Mouse (Mus musculus) lung, embryonic 14.5 days (tissue): ENCODE measurements at regions not wholly inside any gene's neighbourhood (a gene's known extent, or its start where the extent isn't known, plus 50 kb on each side); places are given as distances from the start of the nearest gene placed in this dataset.

Source experiments
- ATAC-seq: fragments of 200-750 bp; cut with Nextera tagmentation; 2 replicates; pipeline ENCODE4 v1.8.0; 2017; ENCODE audit warnings: mild to moderate bottlenecking, moderate TSS enrichment, moderate library complexity; ENCODE audit not compliant: insufficient read depth
- DNase-seq: peaks from one replicate; pipeline ENCODE4 v3.0.0-alpha.2; 2015
- H3K27ac ChIP-seq: fragments of 300-500 bp; sonication (generic); 2 replicates; pipeline ENCODE4 v1.5.1; 2014; ENCODE audit warnings: low read depth, mild to moderate bottlenecking, moderate library complexity
- H3K27me3 ChIP-seq: fragments of 300-500 bp; sonication (generic); 2 replicates; pipeline ENCODE4 v1.6.1; 2014; ENCODE audit warnings: low read length, control low read depth; ENCODE audit not compliant: insufficient read depth
- H3K36me3 ChIP-seq: fragments of 300-500 bp; sonication (generic); 2 replicates; pipeline ENCODE4 v1.6.1; 2014; ENCODE audit warnings: control low read depth; ENCODE audit not compliant: insufficient read depth
- H3K4me1 ChIP-seq: fragments of 300-500 bp; sonication (generic); 2 replicates; pipeline ENCODE4 v1.6.1; 2014; ENCODE audit warnings: antibody characterized with exemption, control low read depth; ENCODE audit not compliant: insufficient read depth
- H3K4me2 ChIP-seq: fragments of 300-500 bp; sonication (generic); 2 replicates; pipeline ENCODE4 v1.6.1; 2014; ENCODE audit warnings: mild to moderate bottlenecking
- H3K4me3 ChIP-seq: fragments of 300-500 bp; sonication (generic); 2 replicates; pipeline ENCODE4 v1.5.1; 2014; ENCODE audit warnings: low read depth, low read length
- H3K9ac ChIP-seq: fragments of 300-500 bp; sonication (generic); 2 replicates; pipeline ENCODE4 v1.6.1; 2014
- H3K9me3 ChIP-seq: fragments of 300-500 bp; sonication (generic); 2 replicates; pipeline ENCODE4 v1.6.1; 2016; ENCODE audit warnings: low read depth, low read length, control low read depth
- CTCF ChIP-seq: IDR thresholded peaks from 2 replicates; pipeline ENCODE4 v1.5.1; 2016; ENCODE audit warnings: antibody characterized with exemption, low read depth
- WGBS: fragments of 180-500 bp; shearing (Covaris S2); extraction: QIAGEN DNeasy Blood & Tissue Kit; methylation state at CpG from one replicate; pipeline ENCODE4 v1.1.7; 2014; 5-methylcytosine and 5-hydroxymethylcytosine counted together

GRCm38 (mm10) chr14:102805936-102806923 is 176.2 kb downstream of the Kctd12 start:
- Histone ChIP-seq H3K36me3 (no peaks in the 10 kb centered on the region), H3K9ac (no peak overlapping the region), H3K9me3 (no peaks in the 10 kb centered on the region), H3K4me3 (no peak overlapping the region), H3K27me3 (no peaks in the 10 kb centered on the region), H3K27ac (peak overlapping the region; percentile 69), H3K4me1 (peaks cover 4% of the 10 kb centered on the region), H3K4me2 (peak overlapping the region; percentile 43)
- ATAC-seq, result peak; percentile 75
- peak; percentile 50 for TF ChIP-seq CTCF
- 35% methylated on average over 21 of the region's 21 CpGs for WGBS
- peak; percentile 67 for DNase-seq

GRCm38 (mm10) chr14:102795676-102796075 is 186.8 kb downstream of the Kctd12 start:
- ATAC-seq, result no peak
- Histone ChIP-seq H3K4me1 (no peaks in the 10 kb centered on the region), H3K4me3 (no peak overlapping the region), H3K27me3 (no peaks in the 10 kb centered on the region), H3K36me3 (no peaks in the 10 kb centered on the region), H3K27ac (no peak overlapping the region), H3K4me2 (no peak overlapping the region), H3K9ac (no peak overlapping the region), H3K9me3 (no peaks in the 10 kb centered on the region)
- no peak for TF ChIP-seq CTCF
- peak; percentile 42 for DNase-seq
- WGBS, result 61% methylated on average over 2 of the region's 2 CpGs

- H3K4me3 ChIP-seq, result no peak overlapping the region
- no peak overlapping the region for H3K4me2 ChIP-seq
- no peak for DNase-seq
- no peak for TF ChIP-seq CTCF
- no peak for ATAC-seq
- no peak overlapping the region for H3K9ac ChIP-seq
- no peaks in the 10 kb centered on the region for H3K9me3 ChIP-seq
- no peaks in the 10 kb centered on the region for H3K4me1 ChIP-seq
- WGBS, result 86% methylated on average over 2 of the region's 2 CpGs
- no peaks in the 10 kb centered on the region for H3K27me3 ChIP-seq
- H3K36me3 ChIP-seq, result no peaks in the 10 kb centered on the region
- no peak overlapping the region for H3K27ac ChIP-seq
Measured at GRCm38 (mm10) chr14:102794898-102795297, 187.5 kb downstream of the Kctd12 start.

- Histone ChIP-seq H3K4me2 (no peak overlapping the region), H3K27ac (no peak overlapping the region), H3K27me3 (no peaks in the 10 kb centered on the region), H3K9me3 (no peaks in the 10 kb centered on the region), H3K4me3 (no peak overlapping the region), H3K9ac (no peak overlapping the region), H3K4me1 (no peaks in the 10 kb centered on the region), H3K36me3 (no peaks in the 10 kb centered on the region)
- WGBS, result 83% methylated on average over 7 of the region's 7 CpGs
- TF ChIP-seq CTCF, result no peak
- ATAC-seq (no peak), DNase-seq (no peak)
Measured at GRCm38 (mm10) chr14:102793753-102794152, 188.7 kb downstream of the Kctd12 start.

- TF ChIP-seq CTCF, result no peak
- Histone ChIP-seq H3K36me3 (no peaks in the 10 kb centered on the region), H3K4me2 (no peak overlapping the region), H3K27me3 (no peaks in the 10 kb centered on the region), H3K9me3 (no peaks in the 10 kb centered on the region), H3K4me3 (no peak overlapping the region), H3K27ac (no peak overlapping the region), H3K4me1 (no peaks in the 10 kb centered on the region), H3K9ac (no peak overlapping the region)
- 84% methylated on average over 3 of the region's 3 CpGs for WGBS
- ATAC-seq (no peak), DNase-seq (no peak)
Measured at GRCm38 (mm10) chr14:102790916-102791315, 191.5 kb downstream of the Kctd12 start.

GRCm38 (mm10) chr14:102782227-102782626 is 200.2 kb downstream of the Kctd12 start:
- Histone ChIP-seq H3K9me3 (no peaks in the 10 kb centered on the region), H3K4me1 (no peaks in the 10 kb centered on the region), H3K9ac (no peak overlapping the region), H3K36me3 (no peaks in the 10 kb centered on the region), H3K4me3 (no peak overlapping the region), H3K4me2 (no peak overlapping the region), H3K27me3 (no peaks in the 10 kb centered on the region), H3K27ac (no peak overlapping the region)
- DNase-seq (no peak), ATAC-seq (no peak)
- no peak for TF ChIP-seq CTCF

GRCm38 (mm10) chr14:102769716-102770115 is 212.7 kb downstream of the Kctd12 start:
- DNase-seq (peak; percentile 8), ATAC-seq (no peak)
- 54% methylated on average over 3 of the region's 3 CpGs for WGBS
- Histone ChIP-seq H3K4me2 (no peak overlapping the region), H3K27ac (no peak overlapping the region), H3K9ac (no peak overlapping the region), H3K4me1 (no peaks in the 10 kb centered on the region), H3K27me3 (no peaks in the 10 kb centered on the region), H3K4me3 (no peak overlapping the region), H3K9me3 (no peaks in the 10 kb centered on the region), H3K36me3 (no peaks in the 10 kb centered on the region)
- TF ChIP-seq CTCF, result peak; percentile 28
